Mouse (Mus musculus) myocyte (in vitro differentiated cells): Measurements from ENCODE around the gene H2al1h.

Experiments
- E2F4 ChIP-seq: IDR thresholded peaks from one replicate; pipeline ENCODE4 v1.6.1; 2011; ENCODE audit warnings: mild to moderate bottlenecking, control low read depth, moderate library complexity; ENCODE audit not compliant: insufficient read depth
- POLR2A ChIP-seq: IDR thresholded peaks from one replicate; pipeline ENCODE4 v1.6.1; 2011; ENCODE audit warnings: low read depth, mild to moderate bottlenecking, control low read depth, moderate library complexity; ENCODE audit not compliant: insufficient read length

DNA sequence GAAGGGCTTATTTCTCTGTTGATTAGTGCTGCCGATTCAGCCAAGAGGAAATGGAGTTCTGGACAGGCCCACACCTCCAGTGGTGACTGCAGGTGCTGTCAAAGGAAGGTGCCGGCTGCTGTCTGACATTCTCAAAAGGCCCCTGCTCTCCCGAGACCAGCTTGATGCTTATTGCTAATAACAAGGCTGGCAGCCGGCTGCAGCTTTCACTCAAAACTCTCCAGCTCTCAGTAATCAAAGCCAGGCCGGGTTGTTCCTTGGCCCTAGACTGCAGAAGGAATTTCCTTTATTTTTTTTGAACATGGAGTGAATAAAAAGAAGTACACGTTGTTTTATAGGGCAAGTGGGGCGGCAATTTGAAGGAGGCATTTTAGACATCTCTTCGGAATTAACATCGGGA is 24.5 kb downstream of the H2al1h start:
- no peak for TF ChIP-seq POLR2A
- TF ChIP-seq E2F4 = no peak
